8 mouse cellular contexts compared by ENCODE assay signal in the genomic region with DNA sequence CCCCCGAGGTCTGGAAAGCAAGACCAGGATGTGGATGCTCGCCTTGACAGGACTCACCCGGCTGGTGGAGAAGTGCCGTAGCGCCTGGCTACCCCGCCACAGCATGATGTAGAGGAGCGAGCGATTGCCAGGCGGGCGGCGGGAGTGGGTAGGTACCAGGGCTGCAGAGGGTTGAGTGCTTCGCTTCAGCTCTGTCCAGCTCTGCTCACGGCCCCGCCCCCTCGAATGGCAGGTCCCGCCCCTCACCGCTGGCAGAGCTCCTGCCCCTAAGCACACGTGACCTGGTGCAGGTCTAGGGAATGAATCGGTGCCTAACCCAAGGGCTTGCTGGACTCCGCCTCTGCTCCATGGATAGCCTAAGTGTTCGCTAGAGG. TPM values are rescaled to one million over a fixed set of nuclear protein-coding genes. Genes with fewer than 3 reads are reported as not detected.
DNase-seq lines count a peak whose midpoint lies in the region; ATAC-seq and TF ChIP-seq lines count a peak whose summit lies in the region.

TSS of gene Aldh1l2 (minus strand) at position 231 of the 374 bp plus-strand sequence.

- H3K36me3 ChIP-seq in E14TG2a.4 (ENCODE audit: insufficient read depth, low read length) = no peaks in the 10 kb centered on the region
- H3K36me3 ChIP-seq in forebrain, embryonic 11.5 days (ENCODE audit: control insufficient read depth, insufficient read depth, low read length) = no peaks in the 10 kb centered on the region
- no peaks in the 10 kb centered on the region for H3K36me3 ChIP-seq in heart, embryonic 16.5 days (ENCODE audit: control insufficient read depth, insufficient read depth)
- H3K36me3 ChIP-seq in liver, embryonic 15.5 days (replicated peaks) = no peaks in the 10 kb centered on the region
- H3K36me3 ChIP-seq in neural tube, embryonic 13.5 days = 0 out of 2 replicates have a peak, but pooled peaks cover 5% of the 10 kb centered on the region

- peak within 1 kb of the TSS; percentile 79 for H3K4me3 ChIP-seq in E14TG2a.4 (replicated peaks; ENCODE audit: low read length)
- peak within 1 kb of the TSS; percentile 50 for H3K4me3 ChIP-seq in forebrain, embryonic 11.5 days (ENCODE audit: low read depth, low read length)
- H3K4me3 ChIP-seq in heart, embryonic 16.5 days (ENCODE audit: low read length) = peak within 1 kb of the TSS; percentile 64
- H3K4me3 ChIP-seq in liver, embryonic 15.5 days (replicated peaks) = peak within 1 kb of the TSS; percentile 39
- H3K4me3 ChIP-seq in neural tube, embryonic 13.5 days = peak within 1 kb of the TSS; percentile 60

- H3K9me3 ChIP-seq in E14TG2a.4 (ENCODE audit: low read length) = no peaks in the 10 kb centered on the region
- H3K9me3 ChIP-seq in forebrain, embryonic 11.5 days (ENCODE audit: control insufficient read depth, low read length) = no peaks in the 10 kb centered on the region
- H3K9me3 ChIP-seq in heart, embryonic 16.5 days (replicated peaks; ENCODE audit: control insufficient read depth, low read length) = no peaks in the 10 kb centered on the region
- no peaks in the 10 kb centered on the region for H3K9me3 ChIP-seq in liver, embryonic 15.5 days (replicated peaks)
- no peaks in the 10 kb centered on the region for H3K9me3 ChIP-seq in neural tube, embryonic 13.5 days

- H3K4me1 ChIP-seq in E14TG2a.4 (replicated peaks; ENCODE audit: low read depth, low read length) = peaks cover 16% of the 10 kb centered on the region
- no peaks in the 10 kb centered on the region for H3K4me1 ChIP-seq in forebrain, embryonic 11.5 days (replicated peaks; ENCODE audit: control insufficient read depth, insufficient read depth, low read length)
- peaks cover 7% of the 10 kb centered on the region for H3K4me1 ChIP-seq in heart, embryonic 16.5 days (ENCODE audit: control insufficient read depth, insufficient read depth, low read length)
- peaks cover 12% of the 10 kb centered on the region; the same call in 1 of the 2 replicates for H3K4me1 ChIP-seq in liver, embryonic 15.5 days (replicated peaks)
- peaks cover 16% of the 10 kb centered on the region for H3K4me1 ChIP-seq in neural tube, embryonic 13.5 days (replicated peaks)

- TF ChIP-seq CTCF in E14TG2a.4 (conservative IDR thresholded peaks at IDR 0.05; ENCODE audit: low read length) = no peak

- H3K27me3 ChIP-seq in E14TG2a.4 (ENCODE audit: insufficient read depth, low read length) = peaks cover 47% of the 10 kb centered on the region
- no peaks in the 10 kb centered on the region for H3K27me3 ChIP-seq in forebrain, embryonic 11.5 days (ENCODE audit: control insufficient read depth, insufficient read depth, low read length)
- H3K27me3 ChIP-seq in heart, embryonic 16.5 days (ENCODE audit: control insufficient read depth, insufficient read depth, low read length) = no peaks in the 10 kb centered on the region
- H3K27me3 ChIP-seq in liver, embryonic 15.5 days = peaks cover 55% of the 10 kb centered on the region
- H3K27me3 ChIP-seq in neural tube, embryonic 13.5 days = no peaks in the 10 kb centered on the region; the same call in 1 of the 2 replicates

- DNase-seq in c-Kit-positive CD71-positive TER-119-negative erythroid progenitor cells, embryonic 14.5 days (ENCODE audit: low read depth) = peak; percentile 28
- peak; percentile 93 for DNase-seq in forebrain, embryonic 11.5 days (ENCODE audit: low spot score)
- DNase-seq in kidney, postnatal 25 days = peak; percentile 90 to 92
- peak; percentile 81 for DNase-seq in testis, postnatal 10 days (ENCODE audit: low spot score)

- peak within 1 kb of the TSS; percentile 96 for H3K4me2 ChIP-seq in forebrain, embryonic 11.5 days (ENCODE audit: low read depth, low read length, severe bottlenecking)
- H3K4me2 ChIP-seq in heart, embryonic 16.5 days (ENCODE audit: low read depth, low read length) = peak within 1 kb of the TSS; percentile 93
- H3K4me2 ChIP-seq in liver, embryonic 15.5 days = peak within 1 kb of the TSS; percentile 66
- H3K4me2 ChIP-seq in neural tube, embryonic 13.5 days = peak within 1 kb of the TSS; percentile 69

- peak within 1 kb of the TSS; percentile 71 for H3K9ac ChIP-seq in forebrain, embryonic 11.5 days (ENCODE audit: low read length)
- peak within 1 kb of the TSS; percentile 67 for H3K9ac ChIP-seq in heart, embryonic 16.5 days (ENCODE audit: low read length)
- 0 out of 2 replicates have a peak within 1 kb of the TSS, but pooled peaks have one; percentile 0 for H3K9ac ChIP-seq in liver, embryonic 15.5 days
- H3K9ac ChIP-seq in neural tube, embryonic 13.5 days = peak within 1 kb of the TSS; percentile 84

- peak; percentile 99 for ATAC-seq in forebrain, embryonic 11.5 days (replicated peaks; ENCODE audit: low FRiP score)
- peak; percentile 94 for ATAC-seq in heart, embryonic 16.5 days (replicated peaks; ENCODE audit: extremely low read depth, insufficient read depth, low FRiP score)
- ATAC-seq in liver, embryonic 15.5 days (ENCODE audit: insufficient read depth) = peak; percentile 79
- peak; percentile 98 for ATAC-seq in neural tube, embryonic 13.5 days (ENCODE audit: low read depth)

- H3K27ac ChIP-seq in forebrain, embryonic 11.5 days (ENCODE audit: low read depth, low read length) = no peak within 1 kb of the TSS
- peak within 1 kb of the TSS; percentile 71 for H3K27ac ChIP-seq in heart, embryonic 16.5 days (ENCODE audit: low read length)
- H3K27ac ChIP-seq in liver, embryonic 15.5 days (replicated peaks) = no peak within 1 kb of the TSS
- H3K27ac ChIP-seq in neural tube, embryonic 13.5 days (replicated peaks) = peak within 1 kb of the TSS; percentile 87

- 0% methylated on average over 21 of the region's 21 CpGs for WGBS in forebrain, embryonic 11.5 days
- under 1% methylated on average over 21 of the region's 21 CpGs for WGBS in heart, embryonic 16.5 days
- WGBS in liver, embryonic 15.5 days (ENCODE audit: insufficient replicate concordance) = under 1% methylated on average over 21 of the region's 21 CpGs
- WGBS in neural tube, embryonic 13.5 days = under 1% methylated on average over 21 of the region's 21 CpGs

RNA-seq across cellular contexts. Expression of gene Aldh1l2, which starts in this region (rescaled TPM):
- polyA plus RNA-seq in forebrain, embryonic 11.5 days (2014; fragmentation: Nextera tagmentation; extraction: Ambion mirVana) = 6.1 and 7.1 TPM in 2 replicates
- polyA plus RNA-seq in heart, embryonic 16.5 days (2015; fragmentation: Nextera tagmentation; extraction: Ambion mirVana) = 11.0 and 11.3 TPM in 2 replicates
- polyA plus RNA-seq in liver, embryonic 15.5 days (2015; fragmentation: Nextera tagmentation; extraction: Ambion mirVana) = 0.21 and 0.55 TPM in 2 replicates
- 14.6 and 15.1 TPM in 2 replicates for polyA plus RNA-seq in neural tube, embryonic 13.5 days (2015; fragmentation: Nextera tagmentation; extraction: Ambion mirVana)

Comparison
In these comparisons a context has a peak if more than half of its experiments do, and no peak if none do; other contexts are left out.
1. Peak in ATAC-seq, H3K4me3 ChIP-seq, H3K9ac ChIP-seq and H3K4me2 ChIP-seq in liver, embryonic 15.5 days; RNA of the gene not detected or under 1 TPM.
2. DNase-seq: peak in every context shown above with its lines; median percentile 93 in forebrain, embryonic 11.5 days; 91 in kidney, postnatal 25 days; 81 in testis, postnatal 10 days; 28 in c-Kit-positive CD71-positive TER-119-negative erythroid progenitor cells, embryonic 14.5 days.
3. H3K27ac ChIP-seq: peak in heart, embryonic 16.5 days (single experiment) and neural tube, embryonic 13.5 days (single experiment); none in forebrain, embryonic 11.5 days (single experiment) and liver, embryonic 15.5 days (single experiment).
4. H3K9ac ChIP-seq: peak in every context shown above with its lines; median percentile 84 in neural tube, embryonic 13.5 days; 71 in forebrain, embryonic 11.5 days; 67 in heart, embryonic 16.5 days; 0 in liver, embryonic 15.5 days.
5. Peak in every context shown above with its lines, with median percentiles within 50 percentile points of each other: H3K4me3 ChIP-seq, ATAC-seq and H3K4me2 ChIP-seq.